8 mouse cellular contexts compared by ENCODE assay signal in the genomic region with DNA sequence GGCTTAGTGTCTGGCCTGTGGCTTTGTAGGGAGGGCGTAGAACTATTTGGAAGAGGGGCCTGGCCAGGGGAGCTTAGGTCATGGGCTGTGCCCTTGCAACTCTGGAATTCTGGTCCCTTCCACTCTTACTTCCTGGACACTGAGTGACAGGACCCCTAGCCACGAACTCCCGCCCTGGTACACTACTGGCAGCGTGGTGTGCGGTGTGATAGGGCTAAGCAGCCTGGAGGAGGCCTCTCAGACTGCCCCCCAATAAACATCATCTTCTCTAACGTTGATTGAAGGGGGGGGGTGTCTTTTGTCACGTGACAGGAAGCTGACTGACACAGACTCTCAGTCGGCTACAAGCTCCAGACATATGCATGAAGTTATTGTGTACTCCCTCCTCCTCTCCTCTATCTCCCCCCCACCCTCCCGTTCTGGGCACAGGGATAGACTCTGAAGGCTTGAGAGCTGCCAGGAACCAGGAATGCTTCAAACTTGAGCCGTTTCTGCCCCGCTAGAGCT. TPM values are rescaled to one million over a fixed set of nuclear protein-coding genes. Genes with fewer than 3 reads are reported as not detected.
DNase-seq lines count a peak whose midpoint lies in the region; ATAC-seq and TF ChIP-seq lines count a peak whose summit lies in the region.

No protein-coding gene starts in this region.

- H3K36me3 ChIP-seq in MEL (ENCODE audit: control insufficient read depth in 1 of 2, insufficient read depth in 2 of 2, low read length in 2 of 2), result no peaks in the 10 kb centered on the region; a peak in 1 of 4 replicates
- H3K36me3 ChIP-seq in lung, embryonic 16.5 days (ENCODE audit: control insufficient read depth, insufficient read depth, low read length), result no peaks in the 10 kb centered on the region

- H3K9ac ChIP-seq in MEL (ENCODE audit: control insufficient read depth, low read depth, low read length, poor library complexity, severe bottlenecking), result no peak overlapping the region
- H3K9ac ChIP-seq in lung, embryonic 16.5 days (ENCODE audit: low read length), result peak overlapping the region; percentile 42

- ATAC-seq in lung, embryonic 16.5 days (ENCODE audit: low read depth), result peak; percentile 85

- H3K9me3 ChIP-seq in MEL (replicated peaks; ENCODE audit: insufficient read depth, low read length), result no peaks in the 10 kb centered on the region
- H3K9me3 ChIP-seq in lung, embryonic 16.5 days (ENCODE audit: control insufficient read depth, low read length), result no peaks in the 10 kb centered on the region

- peak; percentile 54 to 61 for DNase-seq in B cell, adult 2 months
- DNase-seq in MEL (ENCODE audit: low read depth, low spot score), result no peak
- peak; percentile 41 for DNase-seq in heart, postnatal 4 days
- DNase-seq in urinary bladder, adult 18-20 months (ENCODE audit: low spot score in 2 of 2), result no peak
- no peak for DNase-seq in right cerebral cortex, postnatal 14 days
- no peak for DNase-seq in adrenal gland, postnatal 4 days (ENCODE audit: low spot score in 2 of 2)
- DNase-seq in left cerebral cortex, postnatal 25 days (ENCODE audit: low spot score in 2 of 2), result no peak

- peak overlapping the region; percentile 33 for H3K4me2 ChIP-seq in lung, embryonic 16.5 days (ENCODE audit: low read depth, low read length)

- H3K4me1 ChIP-seq in MEL (ENCODE audit: control insufficient read depth in 1 of 2, insufficient read depth in 2 of 2, low read length in 2 of 2), result 0 out of 4 replicates have a peak, but pooled peaks cover 0 to 3% of the 10 kb centered on the region in 2 experiments
- peaks cover 12% of the 10 kb centered on the region for H3K4me1 ChIP-seq in lung, embryonic 16.5 days (replicated peaks; ENCODE audit: control insufficient read depth, insufficient read depth, low read length)

- no peak overlapping the region for H3K27ac ChIP-seq in MEL (ENCODE audit: control insufficient read depth, low read depth, low read length)
- H3K27ac ChIP-seq in lung, embryonic 16.5 days (ENCODE audit: low read length), result peak overlapping the region; percentile 65

- TF ChIP-seq POLR2A in MEL (IDR thresholded peaks at IDR 0.05; ENCODE audit: control insufficient read depth in 1 of 2, insufficient read depth in 1 of 2, low read depth in 1 of 2, low read length in 2 of 2, poor library complexity in 1 of 2), result no peak

- no peak for TF ChIP-seq RAD21 in MEL (IDR thresholded peaks at IDR 0.05; ENCODE audit: low read depth, low read length)

- 28% methylated on average over 11 of the region's 11 CpGs for WGBS in lung, embryonic 16.5 days

- no peak for TF ChIP-seq EP300 in MEL (IDR thresholded peaks at IDR 0.05; ENCODE audit: low read depth in 1 of 2, low read length in 2 of 2)

- no peak for TF ChIP-seq CTCF in MEL (IDR thresholded peaks at IDR 0.05 in 2 of 3, conservative IDR thresholded peaks at IDR 0.05 in 1 of 3; ENCODE audit: control insufficient read depth in 1 of 3, insufficient read depth in 1 of 3, low read depth in 2 of 3, low read length in 3 of 3, poor library complexity in 1 of 3, severe bottlenecking in 1 of 3)

- H3K79me2 ChIP-seq in MEL (ENCODE audit: control insufficient read depth, insufficient read depth, low read length, poor library complexity), result no peaks in the 10 kb centered on the region

- H3K27me3 ChIP-seq in MEL (ENCODE audit: control insufficient read depth in 1 of 2, insufficient read depth in 2 of 2, low read length in 2 of 2), result no peaks in the 10 kb centered on the region
- H3K27me3 ChIP-seq in lung, embryonic 16.5 days (ENCODE audit: control insufficient read depth, insufficient read depth, low read depth, low read length), result no peaks in the 10 kb centered on the region

- intact Hi-C loops in left cerebral cortex, postnatal 25 days (cut with DNase I), result no loop called here

- H3K4me3 ChIP-seq in MEL (ENCODE audit: control insufficient read depth in 1 of 2, insufficient read depth in 1 of 2, low read depth in 2 of 2, low read length in 2 of 2), result no peak overlapping the region
- no peak overlapping the region for H3K4me3 ChIP-seq in lung, embryonic 16.5 days (ENCODE audit: low read length)

TF ChIP-seq in MEL, 35 proteins besides CTCF, POLR2A, EP300 and RAD21:
- TF ChIP-seq USF1 (IDR thresholded peaks at IDR 0.05; ENCODE audit: low read depth, low read length) (peak; percentile 69), NRF1 (IDR thresholded peaks at IDR 0.05; ENCODE audit: insufficient read depth, low read depth, low read length, poor library complexity, severe bottlenecking) (no peak)

RNA-seq across cellular contexts. Expression of a gene that starts 21.4 kb away (rescaled TPM):
- 53.2 and 57.7 TPM in 2 replicates for total RNA-seq in MEL (2012; rRNA removed)
- 10 to 100 TPM in 1 of 2 experiments, not detected in 1; 69.6 TPM for polyA plus RNA-seq in MEL (2012; ENCODE audit: insufficient read depth in 1 of 2, insufficient read length in 2 of 2, low read depth in 1 of 2, low replicate concordance in 2 of 2, missing spikeins in 1 of 2)
- total RNA-seq in heart, postnatal 4 days (2021), result 10 to 100 TPM; 29.3 to 33.4 TPM
- 95.4 and 101 TPM in 2 replicates for polyA plus RNA-seq in lung, embryonic 16.5 days (2015; fragmentation: Nextera tagmentation; extraction: Ambion mirVana)
- 10 to 100 TPM; 39.7 to 46.0 TPM for total RNA-seq in adrenal gland, postnatal 4 days (2021)
- total RNA-seq in left cerebral cortex, postnatal 25 days (2021), result 10 to 100 TPM; 53.1 to 57.8 TPM

RNA-seq across cellular contexts. Expression of a gene that starts 44.1 kb away (rescaled TPM):
- 11.9 and 17.0 TPM in 2 replicates for total RNA-seq in MEL (2012; rRNA removed)
- 10 to 100 TPM in 1 of 2 experiments, not detected in 1; 17.7 TPM for polyA plus RNA-seq in MEL (2012; ENCODE audit: insufficient read depth in 1 of 2, insufficient read length in 2 of 2, low read depth in 1 of 2, low replicate concordance in 2 of 2, missing spikeins in 1 of 2)
- 10 to 100 TPM; 80.3 to 81.0 TPM for total RNA-seq in heart, postnatal 4 days (2021)
- polyA plus RNA-seq in lung, embryonic 16.5 days (2015; fragmentation: Nextera tagmentation; extraction: Ambion mirVana), result 126 and 129 TPM in 2 replicates
- total RNA-seq in adrenal gland, postnatal 4 days (2021), result 100 to 1,000 TPM; 114 to 117 TPM
- 10 to 100 TPM; 25.2 to 30.1 TPM for total RNA-seq in left cerebral cortex, postnatal 25 days (2021)

Comparison
In these comparisons a context has a peak if more than half of its experiments do, and no peak if none do; other contexts are left out.
1. DNase-seq: peak in B cell, adult 2 months (2 of 2) and heart, postnatal 4 days (single experiment); none in MEL (single experiment), urinary bladder, adult 18-20 months (0 of 2), right cerebral cortex, postnatal 14 days (single experiment), adrenal gland, postnatal 4 days (0 of 2) and left cerebral cortex, postnatal 25 days (0 of 2).